Mouse (Mus musculus) heart, embryonic 15.5 days (tissue): ENCODE data around the gene Pdcd5. TPM values are rescaled to one million over a fixed set of nuclear protein-coding genes. Genes with fewer than 3 reads are reported as not detected.

Experiments used
- ATAC-seq: fragments of 200-750 bp; cut with Nextera tagmentation; replicated peaks from 2 replicates; pipeline ENCODE4 v1.8.0; 2017; ENCODE audit warnings: low read depth, moderate TSS enrichment; ENCODE audit not compliant: insufficient number of reproducible peaks, insufficient read depth, low FRiP score
- H3K27ac ChIP-seq: fragments of 300-500 bp; sonication (generic); 2 replicates; pipeline ENCODE4 v1.5.1; 2015; ENCODE audit warnings: mild to moderate bottlenecking, inconsistent platforms
- H3K27me3 ChIP-seq: fragments of 300-500 bp; sonication (generic); 2 replicates; pipeline ENCODE4 v1.6.1; 2015; ENCODE audit warnings: inconsistent platforms
- H3K36me3 ChIP-seq: fragments of 300-500 bp; sonication (generic); 2 replicates; pipeline ENCODE4 v1.6.1; 2015; ENCODE audit warnings: mild to moderate bottlenecking, inconsistent platforms
- H3K4me1 ChIP-seq: fragments of 300-500 bp; sonication (generic); replicated peaks from 2 replicates; pipeline ENCODE4 v1.6.1; 2015; ENCODE audit warnings: inconsistent platforms
- H3K4me2 ChIP-seq: fragments of 300-500 bp; sonication (generic); 2 replicates; pipeline ENCODE4 v1.6.1; 2015; ENCODE audit warnings: inconsistent platforms, mild to moderate bottlenecking, moderate library complexity
- H3K4me3 ChIP-seq: fragments of 300-500 bp; sonication (generic); 2 replicates; pipeline ENCODE4 v1.5.1; 2015; ENCODE audit warnings: mild to moderate bottlenecking, inconsistent platforms
- H3K9ac ChIP-seq: fragments of 300-500 bp; sonication (generic); 2 replicates; pipeline ENCODE4 v1.6.1; 2015; ENCODE audit warnings: mild to moderate bottlenecking, inconsistent platforms
- H3K9me3 ChIP-seq: fragments of 300-500 bp; sonication (generic); replicated peaks from 2 replicates; pipeline ENCODE4 v1.6.1; 2016; ENCODE audit warnings: inconsistent platforms
- WGBS: fragments of 180-500 bp; shearing (Covaris S2); methylation state at CpG from one replicate; pipeline ENCODE4 v1.1.7; 2015; ENCODE audit warnings: mixed read lengths; 5-methylcytosine and 5-hydroxymethylcytosine counted together
- polyA plus RNA-seq: library from polyadenylated mRNA; unstranded; fragments of >200 nt; fragmentation: Nextera tagmentation; extraction: Ambion mirVana; gene quantifications from 2 replicates; pipeline ENCODE4 v1.2.1, GENCODE M21; 2015

The Pdcd5 gene
- 232 and 240 TPM in 2 replicates for polyA plus RNA-seq

DNA sequence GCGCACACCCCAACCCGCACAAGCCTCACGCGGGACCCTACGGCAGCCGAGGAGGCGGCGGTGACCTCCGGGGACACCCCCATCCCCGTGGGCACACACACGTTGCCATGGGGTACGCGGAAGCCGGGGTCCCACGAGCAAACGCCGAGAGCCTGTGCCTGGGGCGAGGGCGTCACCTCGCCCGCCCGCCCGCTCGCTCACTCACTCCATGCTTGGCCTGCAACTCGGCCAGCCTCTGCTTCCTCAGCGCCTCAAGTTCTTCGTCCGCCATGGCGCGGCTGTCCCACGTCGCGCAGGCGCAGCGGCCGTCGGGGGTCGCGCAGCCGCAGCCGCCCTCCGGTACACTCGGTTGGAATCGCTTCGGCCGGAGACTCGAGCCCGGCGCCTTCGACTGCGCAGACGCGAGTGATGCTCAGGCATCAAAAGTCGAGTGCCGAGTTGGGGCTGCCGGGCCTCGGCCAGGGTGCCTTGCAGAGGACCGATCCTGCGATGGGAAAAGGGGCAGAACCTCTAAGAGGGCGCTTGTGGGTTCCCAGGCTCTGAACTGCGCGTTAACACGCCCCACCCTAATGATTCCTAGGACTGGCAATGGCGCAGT is at the start of gene Pdcd5:
Gene Pdcd5, minus strand, starts transcription at position 421 of the 598 bp plus-strand sequence.
- H3K9ac ChIP-seq: peak within 1 kb of the TSS; percentile 95
- peak within 1 kb of the TSS; percentile 75 for H3K4me2 ChIP-seq
- H3K27me3 ChIP-seq: no peaks in the 10 kb centered on the region
- no peaks in the 10 kb centered on the region for H3K9me3 ChIP-seq
- peaks cover 8% of the 10 kb centered on the region for H3K4me1 ChIP-seq
- H3K27ac ChIP-seq: peak within 1 kb of the TSS; percentile 87
- H3K4me3 ChIP-seq: peak within 1 kb of the TSS; percentile 87
- H3K36me3 ChIP-seq: peaks cover 29% of the 10 kb centered on the region; the same call in 1 of the 2 replicates
- WGBS: under 1% methylated on average over 64 of the region's 64 CpGs
- peak; percentile 93 for ATAC-seq

DNA sequence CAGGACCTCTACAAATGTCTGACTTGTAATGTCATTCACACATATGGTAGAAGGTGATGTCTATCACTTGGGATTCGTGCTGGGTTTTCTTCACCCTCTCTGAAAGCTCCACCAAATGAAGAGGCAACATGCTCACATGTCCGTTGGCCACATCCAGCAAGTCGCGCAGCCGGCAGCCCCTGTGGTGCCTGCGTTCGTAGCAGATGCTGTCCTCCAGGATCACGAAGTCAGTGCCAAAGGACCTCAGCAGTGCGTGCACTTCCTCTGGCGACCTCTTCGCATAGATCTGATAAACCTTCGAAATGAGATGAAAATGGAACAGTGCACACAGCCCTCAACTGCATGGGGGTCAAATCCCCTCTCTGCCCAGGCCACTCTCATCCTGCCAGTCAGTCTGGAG is 45.3 kb upstream of the Pdcd5 start:
- Histone ChIP-seq H3K4me1 (peaks cover 9% of the 10 kb centered on the region; the same call in 1 of the 2 replicates), H3K27me3 (no peaks in the 10 kb centered on the region), H3K4me2 (no peak overlapping the region), H3K36me3 (no peaks in the 10 kb centered on the region), H3K4me3 (no peak overlapping the region), H3K9ac (no peak overlapping the region), H3K9me3 (no peaks in the 10 kb centered on the region), H3K27ac (no peak overlapping the region)
- WGBS: 86% methylated on average over 12 of the region's 12 CpGs
- ATAC-seq: no peak

DNA sequence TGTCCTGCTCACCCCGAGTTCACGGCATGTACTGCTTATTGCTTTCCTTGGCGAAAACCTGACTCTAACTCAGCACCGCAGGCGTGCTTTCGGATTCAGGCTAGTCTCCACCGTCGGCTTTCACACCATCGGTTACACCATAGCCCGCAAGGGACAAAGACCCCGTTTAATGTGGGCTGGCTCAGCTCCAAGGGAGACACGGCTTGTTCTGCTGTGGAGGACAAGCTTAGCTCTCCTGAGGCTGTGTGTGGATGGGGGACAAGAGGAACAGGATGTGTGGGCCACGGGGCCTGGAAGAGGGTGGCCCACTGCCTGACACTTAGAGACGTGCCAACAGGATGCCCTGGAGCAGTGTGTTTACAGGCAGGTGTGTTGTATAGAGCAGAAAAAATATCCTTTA is 44.8 kb upstream of the Pdcd5 start:
- peaks cover 12% of the 10 kb centered on the region for H3K4me1 ChIP-seq
- H3K4me2 ChIP-seq: no peak overlapping the region
- H3K27me3 ChIP-seq: no peaks in the 10 kb centered on the region
- 75% methylated on average over 14 of the region's 14 CpGs for WGBS
- no peaks in the 10 kb centered on the region for H3K36me3 ChIP-seq
- no peak for ATAC-seq
- no peaks in the 10 kb centered on the region for H3K9me3 ChIP-seq
- H3K4me3 ChIP-seq: no peak overlapping the region
- no peak overlapping the region for H3K9ac ChIP-seq
- H3K27ac ChIP-seq: no peak overlapping the region

DNA sequence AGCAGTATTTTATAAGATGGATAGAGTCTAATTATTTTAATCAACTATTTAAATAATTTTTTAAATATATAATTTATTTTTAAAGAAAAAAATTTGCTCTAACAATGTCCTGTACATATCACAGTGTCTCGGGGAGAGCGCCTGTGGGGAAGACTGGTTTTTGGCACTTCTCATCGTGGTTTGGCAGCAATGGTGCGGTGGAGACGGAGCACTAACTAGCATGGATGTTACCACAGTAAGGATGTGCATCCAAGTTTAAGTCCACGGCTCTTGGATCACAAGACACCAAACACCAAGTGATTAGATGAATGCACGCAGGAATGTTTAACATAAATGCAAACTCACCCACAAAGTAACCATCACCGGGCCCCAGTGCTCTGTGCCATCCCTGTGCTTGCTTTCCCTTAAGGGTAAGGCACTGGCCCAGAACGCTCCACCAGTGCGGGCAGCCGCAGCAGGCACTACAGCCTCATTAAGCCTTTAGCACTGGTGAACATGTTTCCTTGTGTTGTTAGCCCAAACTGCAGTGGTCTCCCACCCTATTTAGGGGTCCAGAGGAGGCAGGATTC is 41.5 kb upstream of the Pdcd5 start:
- no peak overlapping the region for H3K4me3 ChIP-seq
- no peak for ATAC-seq

DNA sequence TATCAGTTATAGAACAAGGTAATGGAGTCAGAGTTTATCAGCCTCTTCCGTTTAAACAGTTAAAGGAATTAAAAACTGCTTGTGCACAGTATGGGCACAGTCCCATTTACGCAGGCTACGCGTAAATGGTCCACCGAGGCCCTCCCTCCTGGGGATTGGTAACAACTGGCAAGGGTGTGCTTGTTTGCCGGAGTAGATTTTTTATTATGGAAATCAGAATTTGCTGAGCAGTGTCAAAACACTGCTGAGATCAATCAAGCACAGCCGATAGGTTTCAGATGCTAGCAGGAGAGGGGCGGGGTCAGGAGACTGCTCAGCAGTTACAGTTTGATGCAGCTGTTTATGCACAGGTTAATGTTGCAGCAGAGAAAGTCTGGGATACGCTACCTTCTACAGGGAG is 41.0 kb upstream of the Pdcd5 start:
- ATAC-seq: no peak
- H3K9ac ChIP-seq: no peak overlapping the region
- no peaks in the 10 kb centered on the region for H3K27me3 ChIP-seq

More for the DNA sequence above, 41.5 kb upstream of the Pdcd5 start:
- no peak overlapping the region for H3K27ac ChIP-seq
- H3K9ac ChIP-seq: no peak overlapping the region
- H3K36me3 ChIP-seq: no peaks in the 10 kb centered on the region
- no peak overlapping the region for H3K4me2 ChIP-seq
- H3K4me1 ChIP-seq: peaks cover 17% of the 10 kb centered on the region
- H3K27me3 ChIP-seq: no peaks in the 10 kb centered on the region
- WGBS: 85% methylated on average over 11 of the region's 11 CpGs
- H3K9me3 ChIP-seq: no peaks in the 10 kb centered on the region

DNA sequence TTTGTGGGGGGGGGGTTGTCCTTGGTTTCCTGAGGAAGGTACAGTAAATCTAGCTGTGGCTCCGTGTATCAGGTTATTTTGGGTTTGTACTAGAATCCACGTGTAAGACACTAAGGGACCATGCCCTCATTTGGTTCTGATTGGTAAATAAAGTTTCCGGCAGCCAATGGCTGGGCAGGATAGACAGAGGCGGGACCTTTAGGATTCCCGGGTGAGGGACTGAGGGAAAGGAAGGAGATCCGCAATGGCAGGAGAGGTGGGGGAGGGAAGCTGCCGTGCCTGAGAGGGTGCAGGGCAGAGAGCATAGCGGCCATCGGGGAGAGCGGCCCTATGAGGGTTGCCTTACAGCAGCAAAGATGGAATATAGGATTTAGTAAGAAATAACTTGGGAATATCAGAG is 39.9 kb upstream of the Pdcd5 start:
- H3K4me1 ChIP-seq: peaks cover 17% of the 10 kb centered on the region
- no peak overlapping the region for H3K27ac ChIP-seq
- peak overlapping the region; percentile 30 for H3K4me3 ChIP-seq
- H3K9me3 ChIP-seq: no peaks in the 10 kb centered on the region
- no peak overlapping the region for H3K9ac ChIP-seq
- 18% methylated on average over 10 of the region's 10 CpGs for WGBS
- peak overlapping the region; percentile 56 for H3K4me2 ChIP-seq
- ATAC-seq: peak; percentile 74
- no peaks in the 10 kb centered on the region for H3K27me3 ChIP-seq
- no peaks in the 10 kb centered on the region for H3K36me3 ChIP-seq

More for the DNA sequence above, 41.0 kb upstream of the Pdcd5 start:
- Histone ChIP-seq H3K27ac (no peak overlapping the region), H3K4me3 (no peak overlapping the region), H3K36me3 (no peaks in the 10 kb centered on the region), H3K9me3 (no peaks in the 10 kb centered on the region), H3K4me2 (no peak overlapping the region), H3K4me1 (peaks cover 17% of the 10 kb centered on the region)
- 73% methylated on average over 9 of the region's 9 CpGs for WGBS

DNA sequence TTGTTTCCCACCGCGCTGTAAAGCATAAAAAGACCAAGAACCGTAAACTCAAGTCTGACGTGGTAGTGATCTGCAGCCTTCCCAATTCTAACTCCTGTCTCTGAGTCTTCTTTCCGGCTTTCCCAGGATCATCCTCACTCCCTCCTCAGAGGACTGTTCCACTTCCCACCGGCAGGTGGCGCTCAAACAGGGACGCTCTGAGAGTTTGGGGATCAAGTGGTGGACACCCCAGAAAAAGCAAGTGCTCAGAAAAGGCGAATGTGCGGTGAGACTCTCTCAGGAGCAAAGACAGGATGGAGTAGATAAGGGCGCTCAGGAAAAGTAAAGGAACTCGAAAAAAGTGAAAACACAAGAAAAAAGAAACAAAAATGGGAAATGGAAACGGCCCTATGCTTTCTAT is 39.4 kb upstream of the Pdcd5 start:
- Histone ChIP-seq H3K9ac (no peak overlapping the region), H3K27me3 (no peaks in the 10 kb centered on the region), H3K4me2 (peak overlapping the region; percentile 56), H3K4me1 (peaks cover 17% of the 10 kb centered on the region), H3K27ac (no peak overlapping the region), H3K4me3 (peak overlapping the region; percentile 30), H3K36me3 (no peaks in the 10 kb centered on the region), H3K9me3 (no peaks in the 10 kb centered on the region)
- WGBS: 27% methylated on average over 13 of the region's 13 CpGs
- 0 out of 2 replicates have a peak, but pooled peaks have one; percentile 41 for ATAC-seq

DNA sequence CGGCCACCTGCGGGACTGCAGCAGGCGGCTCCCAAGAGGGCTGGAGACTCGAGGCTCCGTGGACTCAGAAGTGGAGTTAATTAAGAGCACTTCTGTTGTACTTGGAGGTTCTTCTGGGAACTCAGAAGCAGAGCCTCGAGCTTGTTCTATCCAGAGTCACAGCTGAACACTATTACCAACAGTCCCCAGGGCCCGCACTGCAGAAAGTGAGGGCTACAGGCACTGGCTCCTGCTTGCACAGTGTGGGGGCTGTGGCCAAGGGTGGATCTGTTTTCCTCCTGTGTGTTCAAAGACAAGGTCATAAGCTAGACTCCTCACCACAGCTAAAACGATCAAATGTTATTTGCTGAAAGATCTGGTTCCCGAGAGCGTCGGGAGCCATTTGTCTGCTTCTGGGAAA is 38.9 kb upstream of the Pdcd5 start:
- 0 out of 2 replicates have a peak overlapping the region, but pooled peaks have one; percentile 4 for H3K9ac ChIP-seq
- peak overlapping the region; percentile 56 for H3K4me2 ChIP-seq
- peaks cover 17% of the 10 kb centered on the region for H3K4me1 ChIP-seq
- H3K4me3 ChIP-seq: peak overlapping the region; percentile 30; the same call in 1 of the 2 replicates
- no peak for ATAC-seq
- no peaks in the 10 kb centered on the region for H3K9me3 ChIP-seq
- no peaks in the 10 kb centered on the region for H3K27me3 ChIP-seq
- WGBS: 52% methylated on average over 11 of the region's 11 CpGs
- no peak overlapping the region for H3K27ac ChIP-seq
- no peaks in the 10 kb centered on the region for H3K36me3 ChIP-seq

DNA sequence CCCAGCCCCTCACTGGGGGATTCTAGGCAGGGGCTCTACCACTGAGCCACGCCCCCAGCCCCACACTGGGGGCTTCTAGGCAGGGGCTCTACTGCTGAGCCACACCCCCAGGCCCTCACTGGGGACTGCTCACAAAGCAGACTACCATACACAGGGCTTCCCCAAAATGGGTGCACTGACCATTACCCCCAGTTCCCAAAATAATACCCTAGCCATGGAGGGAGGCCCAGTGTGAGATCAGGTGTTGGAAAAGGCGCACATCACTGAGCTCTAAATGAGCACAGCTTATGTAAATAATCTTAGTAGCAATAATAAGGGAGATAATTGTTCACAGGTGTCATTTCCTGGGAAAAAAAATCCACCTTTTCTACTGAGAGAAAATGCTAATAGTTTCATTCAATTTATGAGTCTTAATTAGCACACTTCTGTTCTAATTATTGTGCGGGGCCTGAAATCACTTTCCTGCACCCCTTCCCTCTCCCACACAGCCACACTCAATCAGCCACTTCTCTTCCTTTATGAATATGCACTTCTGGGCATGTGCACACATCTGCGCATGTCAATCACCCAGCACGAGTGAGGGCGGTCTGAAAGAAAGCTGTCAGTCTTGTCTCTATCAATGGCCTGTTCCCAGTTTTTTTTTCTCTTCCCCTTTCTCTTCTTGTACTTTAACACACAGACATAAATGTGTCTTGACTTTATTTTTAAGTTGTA is 36.2 kb upstream of the Pdcd5 start:
- peaks cover 17% of the 10 kb centered on the region for H3K4me1 ChIP-seq
- 77% methylated on average over 6 of the region's 6 CpGs for WGBS
- H3K36me3 ChIP-seq: no peaks in the 10 kb centered on the region
- H3K4me3 ChIP-seq: no peak overlapping the region
- no peak for ATAC-seq
- no peaks in the 10 kb centered on the region for H3K27me3 ChIP-seq
- H3K9ac ChIP-seq: no peak overlapping the region
- no peak overlapping the region for H3K27ac ChIP-seq
- H3K9me3 ChIP-seq: no peaks in the 10 kb centered on the region
- no peak overlapping the region for H3K4me2 ChIP-seq

DNA sequence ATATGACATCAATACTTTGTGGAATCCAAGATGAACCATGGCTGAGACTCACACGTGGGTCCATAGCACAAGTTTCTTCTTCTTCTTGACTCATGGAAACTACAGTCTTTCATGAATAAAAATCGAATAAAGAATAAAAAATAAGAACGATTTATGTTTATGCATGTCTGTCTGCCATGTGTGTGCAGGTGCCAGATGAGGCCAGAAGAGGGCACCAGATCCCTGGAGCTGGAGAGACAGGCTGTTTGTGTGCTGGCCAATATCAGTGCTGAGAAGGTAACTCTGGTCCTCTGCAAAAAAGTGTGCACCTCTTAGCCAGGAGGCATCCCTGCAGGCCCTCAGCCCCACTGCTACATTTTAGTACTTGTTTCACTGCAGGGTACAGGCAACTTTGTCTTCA is 34.2 kb upstream of the Pdcd5 start:
- H3K9ac ChIP-seq: no peak overlapping the region
- H3K27ac ChIP-seq: no peak overlapping the region
- H3K9me3 ChIP-seq: no peaks in the 10 kb centered on the region
- no peak overlapping the region for H3K4me3 ChIP-seq
- WGBS: 75% methylated on average over 3 of the region's 3 CpGs
- H3K27me3 ChIP-seq: no peaks in the 10 kb centered on the region
- ATAC-seq: no peak
- no peak overlapping the region for H3K4me2 ChIP-seq
- H3K36me3 ChIP-seq: no peaks in the 10 kb centered on the region
- peaks cover 4% of the 10 kb centered on the region; the same call in 1 of the 2 replicates for H3K4me1 ChIP-seq

DNA sequence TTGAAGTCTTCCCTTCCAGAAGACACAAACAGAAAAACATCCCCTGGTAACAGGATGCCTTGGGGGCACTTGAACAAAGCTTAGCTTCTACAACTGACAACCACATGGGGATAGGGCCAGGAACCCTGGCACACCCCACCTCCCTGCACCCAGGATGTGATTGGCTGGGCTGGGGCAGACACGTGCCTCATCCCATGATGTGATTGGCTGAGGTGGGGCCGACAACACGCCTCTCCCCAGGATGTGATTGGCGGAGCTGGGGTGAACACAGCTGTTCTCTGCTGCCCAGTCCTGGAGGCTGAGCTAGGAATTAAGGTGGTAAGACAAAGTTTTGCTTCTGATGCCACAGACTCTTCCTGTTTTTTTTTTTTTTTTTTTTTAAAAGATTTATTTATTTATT is 31.7 kb upstream of the Pdcd5 start:
- no peaks in the 10 kb centered on the region for H3K27me3 ChIP-seq
- H3K36me3 ChIP-seq: no peaks in the 10 kb centered on the region
- H3K9me3 ChIP-seq: no peaks in the 10 kb centered on the region
- no peak for ATAC-seq
- no peak overlapping the region for H3K4me3 ChIP-seq
- H3K4me2 ChIP-seq: no peak overlapping the region
- H3K27ac ChIP-seq: no peak overlapping the region
- H3K9ac ChIP-seq: no peak overlapping the region
- no peaks in the 10 kb centered on the region for H3K4me1 ChIP-seq
- 68% methylated on average over 4 of the region's 4 CpGs for WGBS
